Mouse (Mus musculus) regulatory T cell (primary cell): Measurements from ENCODE around the gene Fam160a1.

Source experiments
- in situ Hi-C: fragments of 300-600 bp; cut with MboI, MseI; formaldehyde crosslinking; loops from one replicate; pipeline ENCODE4 v1.15.1; 2025; ENCODE audit warnings: high pct_unique_total_duplicates

Fam160a1 gene

GRCm38 (mm10) chr3:85827283-85827682 lies 10.2 kb upstream of the Fam160a1 start:
- in situ Hi-C loops = no loop called here

- in situ Hi-C loops = no loop called here
Measured at GRCm38 (mm10) chr3:85820839-85821548, 3.9 kb upstream of the Fam160a1 start.

DNA sequence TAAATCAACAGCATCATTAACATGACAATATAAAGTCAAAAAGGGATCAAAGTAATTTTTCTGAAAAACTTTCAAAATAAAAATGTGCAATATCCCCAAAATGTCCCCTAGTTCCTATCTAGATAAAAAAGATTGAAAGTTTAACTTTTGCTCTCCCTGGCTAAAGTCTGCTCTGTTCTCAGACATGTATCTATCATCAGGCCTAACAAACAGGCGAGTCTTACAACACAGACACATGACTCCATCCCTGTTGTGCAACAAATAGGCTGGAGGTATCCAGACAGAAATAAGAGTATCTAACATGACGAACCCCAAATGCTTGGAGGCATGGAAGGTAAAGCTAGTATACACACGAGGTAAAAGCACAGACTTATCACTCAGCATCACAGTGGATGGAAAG lies 2.2 kb upstream of the Fam160a1 start:
- in situ Hi-C loops = no loop called here

DNA sequence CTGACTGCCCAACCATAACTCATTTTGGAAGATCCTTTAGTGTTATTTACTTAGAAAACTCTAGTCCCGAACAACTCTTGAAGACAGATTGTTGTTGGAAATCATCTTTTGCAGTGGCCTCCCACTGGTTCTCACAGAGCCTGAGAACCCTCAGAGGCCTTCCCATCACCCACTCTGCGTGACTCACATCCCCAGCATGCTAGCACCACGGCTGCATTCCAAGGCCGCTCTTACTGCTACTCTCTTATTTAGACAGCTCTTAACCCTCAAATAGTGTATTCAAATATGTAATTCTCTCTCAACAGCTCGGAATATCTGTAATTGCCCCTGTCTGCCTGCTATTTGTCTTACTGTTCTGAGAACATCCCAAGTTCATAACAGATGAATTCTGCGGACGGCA lies 2.9 kb downstream of the Fam160a1 start:
- in situ Hi-C loops = no loop called here

DNA sequence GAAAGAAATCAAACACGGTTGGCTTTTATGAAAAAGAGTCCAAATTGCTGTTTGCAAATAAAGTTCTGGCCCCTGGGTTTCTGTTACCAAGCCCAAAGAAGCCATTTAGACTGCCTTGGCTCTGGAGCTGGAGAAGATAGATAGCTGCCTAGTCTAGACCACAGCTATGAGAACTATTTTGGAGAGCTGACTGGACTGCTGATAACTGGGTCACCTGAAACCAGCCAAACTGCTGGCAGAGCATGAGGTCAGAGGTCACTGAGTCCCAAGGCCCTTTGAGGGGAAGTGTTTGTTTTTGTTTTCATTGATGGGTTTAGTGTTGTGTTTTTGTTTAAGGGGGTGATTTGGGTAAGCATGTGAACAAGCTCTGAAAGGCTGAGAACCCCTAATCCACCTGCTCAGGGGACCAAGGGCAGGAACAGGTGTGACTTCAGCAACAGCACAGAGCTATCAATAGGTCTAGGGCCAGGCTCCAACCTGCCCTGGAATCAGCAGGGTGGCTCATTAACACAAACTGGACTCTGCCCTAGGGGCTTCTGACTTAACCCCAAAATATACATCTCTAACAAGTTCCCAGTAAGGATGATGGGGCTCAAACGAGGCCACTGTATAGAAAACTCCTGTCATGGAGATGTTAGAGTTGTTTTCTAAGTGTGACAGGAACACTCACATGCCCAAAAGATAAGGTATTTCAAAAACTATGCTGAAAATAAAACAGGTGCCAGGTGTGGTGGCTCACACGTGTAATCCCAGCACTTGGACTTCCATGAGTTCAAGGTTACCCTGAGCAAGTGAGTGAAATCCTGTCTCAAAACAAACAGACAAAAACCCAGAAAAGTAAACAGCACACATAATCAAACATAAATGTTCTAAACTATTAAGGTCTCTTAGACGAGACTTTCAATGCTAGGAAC lies 3.7 kb downstream of the Fam160a1 start:
- in situ Hi-C loops = no loop called here

GRCm38 (mm10) chr3:85812010-85812409 lies 5.1 kb downstream of the Fam160a1 start:
- in situ Hi-C loops = no loop called here

GRCm38 (mm10) chr3:85793166-85793565 lies 23.9 kb downstream of the Fam160a1 start:
- in situ Hi-C loops = no loop called here

GRCm38 (mm10) chr3:85789748-85790147 lies 27.3 kb downstream of the Fam160a1 start:
- in situ Hi-C loops = no loop called here

GRCm38 (mm10) chr3:85786501-85786900 lies 30.6 kb downstream of the Fam160a1 start:
- in situ Hi-C loops = no loop called here

- in situ Hi-C loops = no loop called here
Measured at GRCm38 (mm10) chr3:85780906-85781305, 36.2 kb downstream of the Fam160a1 start.

- in situ Hi-C loops = no loop called here
Measured at GRCm38 (mm10) chr3:85780332-85780731, 36.8 kb downstream of the Fam160a1 start.

GRCm38 (mm10) chr3:85777841-85778240 lies 39.2 kb downstream of the Fam160a1 start:
- in situ Hi-C loops = no loop called here

GRCm38 (mm10) chr3:85777356-85777755 lies 39.7 kb downstream of the Fam160a1 start:
- in situ Hi-C loops = no loop called here

- in situ Hi-C loops = no loop called here
Measured at GRCm38 (mm10) chr3:85776707-85777106, 40.4 kb downstream of the Fam160a1 start.

- in situ Hi-C loops = no loop called here
Measured at GRCm38 (mm10) chr3:85776126-85776525, 41.0 kb downstream of the Fam160a1 start.

DNA sequence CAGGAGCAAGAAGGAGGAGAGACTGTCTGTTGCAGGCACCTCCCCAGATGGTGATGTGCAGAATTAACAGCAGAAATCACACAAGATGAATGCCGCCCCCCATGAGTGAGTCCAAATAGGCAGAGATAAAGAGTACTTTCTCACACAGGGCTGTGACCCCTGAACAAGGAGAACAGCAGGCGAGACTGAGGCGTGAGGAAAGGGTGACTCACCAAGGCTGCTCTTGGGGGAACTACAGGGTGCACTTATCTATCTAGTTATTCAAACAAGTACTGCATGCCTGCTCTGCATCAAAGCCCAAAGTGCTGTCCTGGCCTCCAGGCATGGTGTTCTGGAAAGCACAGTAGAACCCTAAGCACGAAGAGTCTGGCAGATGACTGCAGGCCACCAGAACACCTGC lies 43.2 kb downstream of the Fam160a1 start:
- in situ Hi-C loops = loop anchor here (25.0 kb wide), 1 partner anchor 1663 kb away; the partner anchor contains the start of gene Fcrl5

GRCm38 (mm10) chr3:85773425-85773824 lies 43.7 kb downstream of the Fam160a1 start:
- in situ Hi-C loops = loop anchor here (25.0 kb wide), 1 partner anchor 1664 kb away; the partner anchor contains the start of gene Fcrl5

- in situ Hi-C loops = loop anchor here (25.0 kb wide), 1 partner anchor 1672 kb away; the partner anchor contains the start of gene Fcrl5
Measured at GRCm38 (mm10) chr3:85764937-85765337, 52.2 kb downstream of the Fam160a1 start.

DNA sequence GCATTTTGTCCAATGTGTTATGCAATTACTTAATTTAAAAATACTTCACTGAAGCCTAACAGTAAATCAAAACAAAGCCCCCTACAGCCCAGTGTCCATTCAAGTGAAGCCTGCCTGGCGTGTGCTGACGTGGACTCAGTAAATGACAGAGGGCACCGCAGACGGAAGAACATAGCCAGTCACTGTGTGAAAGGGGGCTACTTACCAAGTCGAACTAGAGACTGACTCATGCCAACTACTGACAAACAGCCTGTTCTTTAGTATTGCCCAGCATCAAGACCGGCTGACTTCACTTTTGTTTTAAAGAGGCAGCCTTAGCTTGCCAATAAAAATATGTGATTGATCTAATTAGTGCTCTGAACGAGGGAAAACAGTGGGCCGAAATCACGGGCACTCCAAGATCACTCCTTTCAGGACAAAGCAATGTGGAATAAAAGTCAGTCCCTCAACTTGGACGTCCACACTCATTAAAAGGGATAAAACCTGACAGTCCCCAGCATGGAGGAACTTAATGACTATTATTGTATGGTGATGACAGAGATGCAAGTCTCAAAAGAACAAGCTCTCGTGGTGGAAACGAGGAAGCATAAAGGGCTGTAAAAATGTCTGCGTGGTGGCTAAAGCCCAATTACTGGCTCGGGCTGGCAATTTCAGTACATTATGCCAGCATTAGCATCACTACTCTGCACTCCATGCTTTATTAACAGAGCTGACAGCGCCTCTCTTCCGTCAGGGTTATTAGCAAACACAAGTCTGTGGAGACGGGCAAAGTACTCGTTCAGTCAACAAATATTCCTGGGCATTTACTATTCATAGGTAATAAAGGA lies 52.9 kb downstream of the Fam160a1 start:
- in situ Hi-C loops = loop anchor here (25.0 kb wide), 1 partner anchor 1673 kb away; the partner anchor contains the start of gene Fcrl5

- in situ Hi-C loops = loop anchor here (25.0 kb wide), 1 partner anchor 1679 kb away; the partner anchor contains the start of gene Fcrl5
Measured at GRCm38 (mm10) chr3:85757944-85758343, 59.1 kb downstream of the Fam160a1 start.

GRCm38 (mm10) chr3:85757435-85757834 lies 59.7 kb downstream of the Fam160a1 start:
- in situ Hi-C loops = loop anchor here (25.0 kb wide), 1 partner anchor 1680 kb away; the partner anchor contains the start of gene Fcrl5
